10 mouse cellular contexts compared by ENCODE assay signal in the genomic region with DNA sequence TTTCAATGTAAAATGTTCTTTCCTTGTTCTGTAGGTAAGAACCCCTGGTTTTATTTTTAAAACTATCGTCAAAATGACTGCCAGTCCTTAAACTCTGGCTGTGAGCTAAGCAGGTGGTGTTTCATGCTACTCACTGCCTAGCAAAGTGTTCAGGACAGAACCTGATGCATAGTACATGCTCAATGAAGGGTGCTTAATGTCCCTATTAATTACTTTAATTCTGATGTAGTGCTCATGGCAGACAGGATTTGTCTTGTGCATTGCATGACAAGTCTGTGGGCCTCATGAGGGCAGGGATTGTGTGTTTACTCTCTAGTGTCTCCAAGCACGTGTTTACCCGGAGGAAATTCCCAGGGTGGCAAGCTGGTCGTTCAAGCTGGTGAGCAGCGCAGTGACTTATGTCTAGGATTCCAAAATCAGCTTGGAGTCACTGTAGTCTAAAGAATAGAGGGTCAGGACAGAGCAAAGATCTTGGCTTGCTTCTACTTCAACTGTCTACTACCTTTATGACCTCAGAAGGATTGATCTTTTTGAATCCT. TPM values are rescaled to one million over a fixed set of nuclear protein-coding genes. Genes with fewer than 3 reads are reported as not detected.
A peak's percentile ranks its signal among the peaks of the same experiment; 100 is the strongest.
DNase-seq lines count a peak whose midpoint lies in the region; ATAC-seq and TF ChIP-seq lines count a peak whose summit lies in the region.
"Had no signal": no experiment of that assay in that cellular context is flagged by ENCODE, and none has a peak within 500 bp of the region (broad histone marks: within the 10 kb centered on the region; RNA-seq: fewer than 3 reads in every experiment).

No protein-coding gene starts in this region.

- no peaks in the 10 kb centered on the region for H3K9me3 ChIP-seq in embryonic facial prominence, embryonic 13.5 days
- H3K9me3 ChIP-seq in embryonic facial prominence, embryonic 10.5 days, result no peaks in the 10 kb centered on the region
- no peaks in the 10 kb centered on the region for H3K9me3 ChIP-seq in intestine, embryonic 14.5 days (ENCODE audit: control insufficient read depth, low read length)
- H3K9me3 ChIP-seq in intestine, postnatal 0 days (ENCODE audit: control insufficient read depth), result no peaks in the 10 kb centered on the region
- no peaks in the 10 kb centered on the region for H3K9me3 ChIP-seq in neural tube, embryonic 12.5 days
- H3K9me3 ChIP-seq in stomach, postnatal 0 days (ENCODE audit: control insufficient read depth, low read length), result no peaks in the 10 kb centered on the region
- H3K9me3 ChIP-seq: limb, embryonic 15.5 days had no signal

- no peak overlapping the region for H3K4me2 ChIP-seq in embryonic facial prominence, embryonic 13.5 days
- no peak overlapping the region for H3K4me2 ChIP-seq in intestine, embryonic 14.5 days (ENCODE audit: low read length)
- no peak overlapping the region for H3K4me2 ChIP-seq in intestine, postnatal 0 days (replicated peaks; ENCODE audit: low read depth)
- no peak overlapping the region for H3K4me2 ChIP-seq in neural tube, embryonic 12.5 days (replicated peaks)
- no peak overlapping the region for H3K4me2 ChIP-seq in stomach, postnatal 0 days (replicated peaks; ENCODE audit: low read depth)
- H3K4me2 ChIP-seq: limb, embryonic 15.5 days had no signal

- H3K9ac ChIP-seq in embryonic facial prominence, embryonic 13.5 days, result no peak overlapping the region
- H3K9ac ChIP-seq in intestine, embryonic 14.5 days (ENCODE audit: low read length), result no peak overlapping the region
- no peak overlapping the region for H3K9ac ChIP-seq in intestine, postnatal 0 days (ENCODE audit: low read depth, low read length)
- H3K9ac ChIP-seq in neural tube, embryonic 12.5 days, result no peak overlapping the region
- H3K9ac ChIP-seq in stomach, postnatal 0 days (ENCODE audit: low read length), result no peak overlapping the region
- H3K9ac ChIP-seq: limb, embryonic 15.5 days had no signal

- peaks cover 17% of the 10 kb centered on the region for H3K4me1 ChIP-seq in embryonic facial prominence, embryonic 13.5 days
- H3K4me1 ChIP-seq in embryonic facial prominence, embryonic 10.5 days, result peaks cover 28% of the 10 kb centered on the region
- H3K4me1 ChIP-seq in intestine, embryonic 14.5 days (replicated peaks; ENCODE audit: control insufficient read depth, insufficient read depth, low read length), result peaks cover 21% of the 10 kb centered on the region
- H3K4me1 ChIP-seq in intestine, postnatal 0 days (replicated peaks; ENCODE audit: control insufficient read depth, insufficient read depth, low read length), result peaks cover 5% of the 10 kb centered on the region; the same call in 1 of the 2 replicates
- H3K4me1 ChIP-seq in neural tube, embryonic 12.5 days, result peaks cover 5% of the 10 kb centered on the region; the same call in 1 of the 2 replicates
- H3K4me1 ChIP-seq in stomach, postnatal 0 days (replicated peaks; ENCODE audit: control insufficient read depth, insufficient read depth), result peaks cover 11% of the 10 kb centered on the region; the same call in 1 of the 2 replicates

- peak overlapping the region; percentile 8; the same call in 1 of the 2 replicates for H3K27ac ChIP-seq in embryonic facial prominence, embryonic 13.5 days
- H3K27ac ChIP-seq in embryonic facial prominence, embryonic 10.5 days (replicated peaks), result no peak overlapping the region; the same call in 1 of the 2 replicates
- peak overlapping the region; percentile 52 for H3K27ac ChIP-seq in intestine, embryonic 14.5 days (ENCODE audit: low read depth)
- H3K27ac ChIP-seq in intestine, postnatal 0 days (ENCODE audit: low read depth, low read length), result no peak overlapping the region
- no peak overlapping the region for H3K27ac ChIP-seq in neural tube, embryonic 12.5 days
- H3K27ac ChIP-seq in stomach, postnatal 0 days (replicated peaks), result peak overlapping the region; percentile 88

- no peak overlapping the region for H3K4me3 ChIP-seq in embryonic facial prominence, embryonic 13.5 days
- H3K4me3 ChIP-seq in embryonic facial prominence, embryonic 10.5 days, result no peak overlapping the region
- H3K4me3 ChIP-seq in intestine, embryonic 14.5 days (ENCODE audit: low read depth, low read length), result no peak overlapping the region
- H3K4me3 ChIP-seq in intestine, postnatal 0 days (ENCODE audit: low read depth, low read length), result no peak overlapping the region
- H3K4me3 ChIP-seq in neural tube, embryonic 12.5 days, result no peak overlapping the region
- H3K4me3 ChIP-seq in stomach, postnatal 0 days (ENCODE audit: low read depth, low read length), result no peak overlapping the region
- H3K4me3 ChIP-seq: limb, embryonic 15.5 days; myocyte had no signal

- WGBS in embryonic facial prominence, embryonic 13.5 days, result 87% methylated on average over 5 of the region's 5 CpGs
- WGBS in embryonic facial prominence, embryonic 10.5 days, result 86% methylated on average over 5 of the region's 5 CpGs
- 72% methylated on average over 5 of the region's 5 CpGs for WGBS in intestine, embryonic 14.5 days
- WGBS in intestine, postnatal 0 days, result 69% methylated on average over 5 of the region's 5 CpGs
- 55% methylated on average over 5 of the region's 5 CpGs for WGBS in neural tube, embryonic 12.5 days
- WGBS in stomach, postnatal 0 days, result 53% methylated on average over 5 of the region's 5 CpGs

- no peak for TF ChIP-seq EP300 in stomach, postnatal 0 days (optimal IDR thresholded peaks at IDR 0.05)

- no peak for ATAC-seq in embryonic facial prominence, embryonic 13.5 days (ENCODE audit: insufficient number of reproducible peaks, insufficient read depth, low FRiP score, low TSS enrichment, low read depth)
- ATAC-seq in intestine, embryonic 14.5 days (replicated peaks; ENCODE audit: low FRiP score, low TSS enrichment, low read depth), result no peak
- ATAC-seq in intestine, postnatal 0 days, result no peak
- peak; percentile 76; the same call in 1 of the 2 replicates for ATAC-seq in neural tube, embryonic 12.5 days (ENCODE audit: low FRiP score, low read depth)
- ATAC-seq in stomach, postnatal 0 days (ENCODE audit: low FRiP score, low TSS enrichment), result no peak

- no peaks in the 10 kb centered on the region for H3K27me3 ChIP-seq in embryonic facial prominence, embryonic 13.5 days
- no peaks in the 10 kb centered on the region for H3K27me3 ChIP-seq in embryonic facial prominence, embryonic 10.5 days (replicated peaks; ENCODE audit: low read depth, poor library complexity, severe bottlenecking)
- no peaks in the 10 kb centered on the region for H3K27me3 ChIP-seq in intestine, embryonic 14.5 days (replicated peaks; ENCODE audit: control insufficient read depth, insufficient read depth, low read length)
- H3K27me3 ChIP-seq in intestine, postnatal 0 days (replicated peaks; ENCODE audit: control insufficient read depth, insufficient read depth, low read length), result no peaks in the 10 kb centered on the region
- H3K27me3 ChIP-seq in neural tube, embryonic 12.5 days (replicated peaks), result no peaks in the 10 kb centered on the region
- no peaks in the 10 kb centered on the region for H3K27me3 ChIP-seq in stomach, postnatal 0 days (ENCODE audit: control insufficient read depth, insufficient read depth, low read length)
- H3K27me3 ChIP-seq: limb, embryonic 15.5 days had no signal

- DNase-seq in embryonic facial prominence, embryonic 10.5 days (ENCODE audit: low spot score), result no peak
- no peak for DNase-seq in intestine, embryonic 14.5 days (ENCODE audit: low spot score)
- no peak for DNase-seq in neural tube, embryonic 10.5 days (ENCODE audit: extremely low spot score, low spot score)
- DNase-seq in stomach, postnatal 0 days (ENCODE audit: low spot score), result no peak
- no peak for DNase-seq in cerebellum, adult 9-10 months

- no peaks in the 10 kb centered on the region for H3K36me3 ChIP-seq in embryonic facial prominence, embryonic 13.5 days
- H3K36me3 ChIP-seq in embryonic facial prominence, embryonic 10.5 days (replicated peaks), result no peaks in the 10 kb centered on the region
- H3K36me3 ChIP-seq in intestine, embryonic 14.5 days (ENCODE audit: control insufficient read depth, insufficient read depth, low read length), result no peaks in the 10 kb centered on the region
- no peaks in the 10 kb centered on the region for H3K36me3 ChIP-seq in intestine, postnatal 0 days (ENCODE audit: control insufficient read depth, insufficient read depth)
- H3K36me3 ChIP-seq in neural tube, embryonic 12.5 days, result no peaks in the 10 kb centered on the region
- no peaks in the 10 kb centered on the region for H3K36me3 ChIP-seq in stomach, postnatal 0 days (ENCODE audit: control insufficient read depth, insufficient read depth, low read length)
- H3K36me3 ChIP-seq: limb, embryonic 15.5 days had no signal

- no peak for TF ChIP-seq CTCF in intestine, postnatal 0 days (IDR thresholded peaks at IDR 0.05; ENCODE audit: low read depth)
- no peak for TF ChIP-seq CTCF in stomach, postnatal 0 days (IDR thresholded peaks at IDR 0.05; ENCODE audit: low read depth)

RNA-seq across cellular contexts. Expression of a gene that starts 31.2 kb away (rescaled TPM):
- 56.3 and 61.2 TPM in 2 replicates for polyA plus RNA-seq in embryonic facial prominence, embryonic 13.5 days (2015; fragmentation: Nextera tagmentation; extraction: Ambion mirVana)
- 69.8 and 78.0 TPM in 2 replicates for polyA plus RNA-seq in embryonic facial prominence, embryonic 10.5 days (2016; fragmentation: Nextera tagmentation; extraction: Ambion mirVana)
- polyA plus RNA-seq in intestine, embryonic 14.5 days (2014; fragmentation: Nextera tagmentation; extraction: Ambion mirVana), result 56.0 and 61.7 TPM in 2 replicates
- polyA plus RNA-seq in intestine, postnatal 0 days (2015; fragmentation: Nextera tagmentation; extraction: Ambion mirVana), result 58.3 and 63.2 TPM in 2 replicates
- 104 and 109 TPM in 2 replicates for polyA plus RNA-seq in neural tube, embryonic 12.5 days (2016; fragmentation: Nextera tagmentation; extraction: Ambion mirVana)
- polyA plus RNA-seq in stomach, postnatal 0 days (2015; fragmentation: Nextera tagmentation; extraction: Ambion mirVana), result 80.2 and 88.9 TPM in 2 replicates

Comparison
In these comparisons a context has a peak if more than half of its experiments do, and no peak if none do; other contexts are left out.
1. H3K27ac ChIP-seq: peak in embryonic facial prominence, embryonic 13.5 days (single experiment), intestine, embryonic 14.5 days (single experiment) and stomach, postnatal 0 days (single experiment); none in embryonic facial prominence, embryonic 10.5 days (single experiment), intestine, postnatal 0 days (single experiment) and neural tube, embryonic 12.5 days (single experiment).